Mouse (Mus musculus) ZHBTc4 (cell line): ENCODE measurements at regions not wholly inside any gene's neighbourhood (a gene's known extent, or its start where the extent isn't known, plus 50 kb on each side); places are given as distances from the start of the nearest gene placed in this dataset.

Source experiments
- DNase-seq: peaks from one replicate; pipeline ENCODE4 v3.0.0-alpha.2; 2011; ENCODE audit warnings: low read depth, low spot score

- DNase-seq: no peak
Observed at GRCm38 (mm10) chr4:54027565-54028237, 201.9 kb downstream of the Tmem38b start.

DNA sequence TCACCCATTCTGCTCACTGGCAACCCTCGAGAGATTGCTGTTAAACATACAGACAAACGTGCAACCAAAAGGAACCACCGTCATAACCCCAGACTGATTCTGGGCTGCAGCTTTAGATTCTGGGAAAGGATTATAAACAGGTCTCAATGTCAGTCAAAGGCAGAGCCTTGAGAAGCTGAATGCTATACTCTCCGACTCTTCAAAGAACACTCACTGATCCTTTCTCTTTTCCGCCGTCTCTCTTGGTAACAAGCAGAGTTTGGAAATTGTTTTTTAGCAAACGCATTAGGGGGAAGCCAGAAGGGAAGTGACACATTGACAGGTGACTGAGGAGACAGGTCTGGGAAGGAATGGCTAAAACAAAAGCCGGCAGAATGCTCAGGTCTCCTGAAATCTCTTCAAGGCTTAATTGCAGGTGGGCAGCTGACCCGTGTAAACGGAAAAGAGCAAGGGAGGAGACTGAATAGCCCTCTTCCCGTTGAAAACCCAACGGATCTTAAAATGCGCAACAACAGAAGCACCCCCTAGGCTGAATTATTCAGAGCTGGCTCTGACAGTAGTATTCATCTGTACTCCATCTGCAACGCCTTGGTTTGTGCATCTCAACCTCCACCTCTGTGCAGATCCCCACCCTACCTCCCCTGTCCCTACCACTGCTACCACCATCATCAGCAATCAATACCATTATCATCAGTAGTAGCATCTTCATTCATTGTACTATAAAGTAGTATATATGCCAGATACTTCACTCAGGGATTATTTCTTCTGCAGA lies 219.6 kb downstream of the Tmem38b start:
- DNase-seq: no peak

GRCm38 (mm10) chr4:54064331-54064730 lies 238.5 kb downstream of the Tmem38b start:
- no peak for DNase-seq

- peak; percentile 69 for DNase-seq
Observed at GRCm38 (mm10) chr4:54071951-54072350, 246.1 kb downstream of the Tmem38b start.

- DNase-seq: peak; percentile 27
Observed at GRCm38 (mm10) chr4:54072482-54072881, 246.6 kb downstream of the Tmem38b start.

DNA sequence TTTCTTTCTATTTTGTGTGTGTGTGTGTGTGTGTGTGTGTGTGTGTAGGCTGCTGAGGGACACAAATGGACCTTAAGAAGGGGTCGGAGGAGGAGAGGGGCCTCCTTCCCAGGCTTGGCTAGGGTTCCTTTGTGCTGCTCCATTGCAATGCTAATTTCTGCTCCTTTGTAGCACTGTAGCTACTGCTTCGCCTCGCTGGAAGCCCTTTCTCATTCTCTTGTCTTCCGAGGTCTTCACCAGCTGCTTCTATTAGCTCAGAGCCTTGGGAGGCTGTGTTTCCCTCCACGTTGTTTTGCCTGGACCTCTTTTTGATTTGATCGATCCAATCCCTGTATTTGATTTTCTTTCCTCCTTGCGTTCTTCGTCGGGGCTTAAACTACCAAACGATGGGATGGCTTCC lies 247.1 kb downstream of the Tmem38b start:
- DNase-seq: peak; percentile 87

DNA sequence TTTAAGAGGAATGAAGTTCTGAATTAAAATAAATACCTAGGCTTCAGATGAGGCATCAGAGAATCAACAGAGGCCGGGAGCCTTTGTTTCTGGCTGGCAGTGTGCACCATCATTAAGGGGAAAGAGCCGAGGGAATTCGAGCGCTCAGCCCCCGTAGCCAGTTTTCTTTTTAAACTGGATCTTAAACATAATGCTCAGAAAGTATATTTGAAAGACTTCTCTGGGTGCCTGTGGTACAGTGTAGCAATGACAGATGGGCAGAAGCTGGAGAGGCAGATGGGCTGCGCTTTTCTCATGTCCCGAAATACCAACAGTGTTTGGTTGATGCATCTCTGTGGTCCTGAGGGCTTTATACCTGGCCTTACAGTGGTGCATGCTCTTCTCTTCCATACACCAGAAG lies 247.6 kb downstream of the Tmem38b start:
- DNase-seq: peak; percentile 4

GRCm38 (mm10) chr4:54074226-54074625 lies 248.4 kb downstream of the Tmem38b start:
- DNase-seq: peak; percentile 47

DNA sequence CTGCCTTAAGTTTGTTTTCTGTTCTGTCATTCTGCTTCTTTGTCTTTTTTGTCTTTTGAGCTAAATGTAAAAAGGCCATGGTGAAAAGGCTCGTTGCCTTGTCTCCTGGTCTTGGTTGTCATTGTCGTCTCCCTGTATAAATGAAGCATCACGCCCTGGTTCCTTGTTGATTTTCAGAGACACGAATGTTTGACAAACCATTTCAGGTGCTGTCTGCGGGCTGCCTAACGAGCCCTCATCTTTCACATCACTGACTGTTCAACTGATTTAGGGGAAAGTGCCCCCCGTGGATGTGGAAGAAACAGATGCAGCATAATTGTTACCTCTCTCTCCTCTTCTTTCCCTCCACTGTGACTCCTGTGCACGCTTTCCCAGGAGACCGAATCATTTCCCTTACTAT lies 254.7 kb downstream of the Tmem38b start:
- DNase-seq: no peak

DNA sequence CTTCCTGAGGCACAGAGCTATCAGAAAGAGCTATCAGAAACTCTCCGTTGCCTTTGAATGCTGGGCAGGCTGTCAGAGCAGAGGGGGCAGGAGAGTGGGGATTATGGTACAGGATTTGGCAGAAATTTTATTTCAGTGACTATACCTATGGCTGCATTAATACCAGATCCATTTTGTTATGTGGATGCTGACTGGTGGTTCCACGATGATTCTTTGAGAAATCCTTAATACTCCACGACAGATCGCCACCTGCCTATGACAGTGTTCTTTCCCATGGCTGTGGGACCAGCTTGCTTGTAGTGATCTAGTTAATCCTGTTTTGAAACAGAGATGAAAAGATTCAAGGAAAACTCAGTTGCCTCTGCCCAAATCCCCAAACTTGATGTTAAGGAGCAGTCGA lies 255.6 kb downstream of the Tmem38b start:
- no peak for DNase-seq

- DNase-seq: no peak
Observed at GRCm38 (mm10) chr4:54084747-54085146, 258.9 kb downstream of the Tmem38b start.

DNA sequence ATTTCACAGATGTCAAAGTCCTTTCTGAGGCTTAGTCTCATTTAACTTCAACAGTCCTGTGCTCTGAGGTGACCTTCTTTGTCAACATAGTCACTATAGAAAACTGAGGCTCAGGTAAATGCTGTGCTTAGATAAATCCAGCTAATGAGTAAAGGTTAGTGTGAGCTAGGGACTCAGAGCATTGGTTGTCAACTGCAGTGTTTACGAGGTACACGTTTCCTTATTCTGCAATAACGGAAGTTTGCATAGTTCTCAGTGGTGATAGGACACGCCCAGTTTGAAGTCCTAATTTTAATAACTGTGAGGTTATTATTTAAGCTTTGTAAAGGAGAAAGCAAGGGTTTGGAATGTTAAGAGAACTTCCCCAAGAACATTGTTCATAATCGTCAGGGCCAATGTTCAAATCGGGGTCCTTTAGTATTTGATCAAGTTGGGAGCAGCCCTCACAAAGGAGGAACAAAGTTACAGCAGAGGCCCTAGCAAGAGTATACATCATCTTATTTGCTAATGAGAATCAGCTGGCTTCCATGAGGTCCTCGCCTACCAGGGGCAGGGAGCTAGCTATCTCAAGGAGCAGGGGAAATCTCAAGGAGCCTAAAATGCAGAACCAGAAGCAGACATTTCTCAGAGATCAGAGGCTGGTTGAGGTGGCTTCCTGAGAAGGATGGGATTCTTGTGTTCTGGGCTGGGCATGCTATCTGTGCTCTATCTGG lies 268.6 kb downstream of the Tmem38b start:
- DNase-seq: no peak

DNA sequence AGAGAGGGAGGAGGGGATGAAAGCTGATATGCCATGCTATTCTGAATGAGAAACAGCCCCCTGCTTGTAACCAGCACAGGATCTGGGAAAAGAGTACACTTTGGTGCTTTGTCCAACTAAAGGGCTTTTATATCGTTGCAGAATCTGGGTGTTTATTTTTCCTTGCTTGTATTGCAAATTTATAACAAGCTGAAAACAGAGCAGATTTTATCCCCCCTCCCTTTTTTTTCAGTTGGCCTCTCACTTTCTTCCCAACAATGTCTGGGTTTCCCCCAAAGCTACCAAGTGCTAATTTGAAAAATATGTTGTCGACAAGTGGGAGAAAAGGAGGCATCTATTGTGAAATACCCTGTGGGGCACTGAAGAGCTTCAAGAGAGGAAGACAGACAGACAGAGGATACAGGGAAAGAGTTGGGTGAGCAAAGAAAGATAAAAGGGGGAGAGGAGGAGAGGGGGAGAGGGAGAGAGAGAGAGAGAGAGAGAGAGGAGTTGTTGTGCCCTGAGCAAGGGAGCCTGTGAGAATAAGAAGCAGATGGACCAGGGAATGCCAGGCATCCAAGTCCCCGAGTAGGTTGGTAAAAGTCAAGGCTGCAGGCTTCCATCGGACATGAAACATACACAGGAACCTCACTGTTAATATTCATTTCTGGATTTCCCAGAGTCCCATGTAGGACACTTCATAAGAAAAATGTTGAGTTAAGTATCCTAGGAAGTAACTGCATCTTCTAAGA lies 269.5 kb downstream of the Tmem38b start:
- DNase-seq: no peak

DNA sequence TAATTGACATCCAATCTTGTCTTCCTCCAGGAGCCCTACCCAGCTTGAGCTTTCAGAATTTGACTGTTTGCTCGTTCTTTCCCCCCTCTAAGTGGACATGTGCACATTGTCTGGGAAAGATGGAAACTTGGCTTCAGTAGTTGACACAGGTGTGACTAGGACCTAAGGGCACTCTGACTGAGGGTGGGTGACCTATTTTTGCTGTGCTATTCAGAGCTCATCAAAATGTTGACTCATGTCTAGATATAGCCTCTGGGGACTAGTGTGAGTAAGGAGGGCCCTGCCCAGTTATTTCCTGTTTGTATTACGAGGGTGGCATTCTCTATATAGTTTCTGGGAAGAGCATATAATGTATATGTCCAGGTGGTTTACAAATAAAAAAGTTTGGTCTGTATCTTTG lies 271.7 kb downstream of the Tmem38b start:
- DNase-seq: no peak

DNA sequence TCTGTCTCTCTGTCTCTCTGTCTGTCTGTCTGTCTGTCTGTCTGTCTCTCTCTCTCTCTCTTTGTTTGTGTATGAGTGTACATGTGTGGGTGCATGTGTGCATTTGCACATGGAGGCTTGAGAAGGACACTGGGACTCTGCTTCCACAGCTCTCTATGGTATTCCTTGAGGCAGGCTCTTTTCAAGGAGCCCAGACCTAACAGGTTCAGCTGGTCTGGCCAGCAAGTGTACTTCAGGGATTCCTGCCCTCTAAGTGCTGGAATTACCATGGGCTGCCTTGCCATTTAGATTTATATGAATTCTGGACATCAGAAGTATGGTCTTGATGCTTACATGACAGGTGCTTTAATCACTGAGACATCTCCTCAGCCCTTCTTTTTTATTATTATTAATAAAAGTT lies 274.4 kb downstream of the Tmem38b start:
- DNase-seq: no peak

DNA sequence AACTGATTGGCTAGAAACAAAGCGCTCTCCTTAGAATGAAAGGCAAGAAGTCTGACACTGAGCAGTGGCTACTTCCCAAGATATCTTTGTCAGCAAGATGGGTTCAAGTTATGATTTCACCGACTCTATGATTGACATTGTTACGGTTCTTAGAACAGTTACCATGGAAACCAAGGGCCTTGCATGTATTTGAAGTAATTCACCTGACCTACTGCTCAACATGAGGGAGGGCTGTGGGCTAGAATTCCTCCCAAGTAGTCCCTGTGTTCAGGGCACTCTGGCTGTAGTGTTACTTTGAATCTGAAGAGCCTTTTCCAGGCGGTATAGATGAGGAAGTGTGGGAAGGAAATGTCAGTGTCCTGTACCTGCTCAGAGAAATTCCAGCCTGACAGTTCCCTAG lies 281.1 kb downstream of the Tmem38b start:
- no peak for DNase-seq

DNA sequence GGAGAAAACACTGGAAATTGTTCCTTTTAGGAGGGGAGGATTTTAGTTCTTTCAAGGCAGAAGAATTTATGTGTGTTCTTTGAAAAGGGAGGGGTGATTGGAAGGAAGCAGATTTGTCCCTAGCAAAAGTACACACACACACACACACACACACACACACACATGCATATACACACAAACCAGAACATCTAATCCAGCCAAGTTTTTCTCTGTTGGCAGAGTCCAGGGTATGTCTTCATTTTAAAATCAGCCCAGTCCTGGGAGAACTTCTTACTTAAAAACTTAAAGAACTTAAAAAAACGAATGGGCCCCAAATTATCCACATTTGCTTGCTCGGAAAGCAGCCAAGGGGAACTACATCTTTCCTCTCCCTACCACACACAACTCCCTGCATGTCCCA lies 290.5 kb downstream of the Tmem38b start:
- no peak for DNase-seq

- peak; percentile 9 for DNase-seq
Observed at GRCm38 (mm10) chr4:54118179-54118846, 292.5 kb downstream of the Tmem38b start.

DNA sequence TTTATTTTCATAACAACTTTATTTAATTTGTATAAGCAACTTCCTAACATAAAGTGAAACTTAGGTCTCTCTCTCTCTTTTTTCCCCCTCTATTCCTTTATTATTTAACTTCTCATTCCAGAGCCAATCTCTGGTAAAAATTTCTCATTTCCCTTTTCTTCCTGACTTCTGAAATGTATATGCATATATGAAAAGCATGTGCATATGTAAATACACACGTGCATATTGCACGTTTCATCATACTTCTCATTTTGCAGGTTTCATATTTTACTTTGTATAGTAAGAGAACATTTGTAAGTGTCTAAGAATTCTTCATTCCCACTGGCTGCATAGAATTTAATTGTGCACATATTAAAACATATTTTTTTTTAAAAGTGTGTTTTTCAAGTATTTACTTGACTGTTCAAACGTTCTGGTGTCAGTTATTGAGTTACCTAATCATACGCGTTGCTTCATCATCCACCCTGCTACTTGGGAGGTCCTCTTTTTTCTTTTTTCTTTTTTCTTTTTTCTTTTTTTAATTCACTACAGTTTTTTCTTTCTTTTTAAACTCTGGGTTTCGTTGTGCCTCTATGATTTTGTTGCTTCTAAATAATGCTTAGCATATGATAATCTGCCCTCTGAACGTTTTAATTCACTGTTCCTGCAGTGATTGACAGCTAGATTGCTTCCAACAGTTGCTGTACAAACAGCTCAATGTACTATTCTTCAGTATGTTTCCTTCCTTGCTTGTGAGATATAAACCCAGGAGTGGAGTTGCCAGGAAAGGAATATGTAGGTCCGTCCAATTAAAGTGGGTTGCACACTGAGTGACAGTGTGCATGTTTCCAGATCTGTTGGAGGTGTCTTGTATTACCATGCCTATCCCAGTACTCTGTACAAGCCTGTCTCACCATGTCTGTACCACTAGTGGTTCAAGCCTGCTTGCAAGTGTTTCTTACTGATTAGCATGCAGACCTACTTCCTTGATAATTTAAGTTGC lies 303.2 kb downstream of the Tmem38b start:
- no peak for DNase-seq

- no peak for DNase-seq
Observed at GRCm38 (mm10) chr4:54156146-54156545, 330.3 kb downstream of the Tmem38b start.
